In genomic region chr5:31947185-31947584, GRCm38 (mm10) we compare ENCODE assay signal across 11 mouse cellular contexts.
DNase-seq lines count a peak whose midpoint lies in the region; ATAC-seq lines count a peak whose summit lies in the region.
"Had no signal": no experiment of that assay in that cellular context is flagged by ENCODE, and none has a peak within 500 bp of the region (broad histone marks: within the 10 kb centered on the region; RNA-seq: fewer than 3 reads in every experiment).

No protein-coding gene starts in this region.

- H3K4me1 ChIP-seq in hindbrain, embryonic 10.5 days (replicated peaks), result no peaks in the 10 kb centered on the region
- no peaks in the 10 kb centered on the region for H3K4me1 ChIP-seq in hindbrain, embryonic 12.5 days
- H3K4me1 ChIP-seq: liver, embryonic 12.5 days had no signal

- no peaks in the 10 kb centered on the region for H3K36me3 ChIP-seq in hindbrain, embryonic 10.5 days
- no peaks in the 10 kb centered on the region for H3K36me3 ChIP-seq in hindbrain, embryonic 12.5 days
- H3K36me3 ChIP-seq: liver, embryonic 12.5 days had no signal

- no peak overlapping the region for H3K4me3 ChIP-seq in hindbrain, embryonic 10.5 days
- H3K4me3 ChIP-seq in hindbrain, embryonic 12.5 days, result no peak overlapping the region
- H3K4me3 ChIP-seq: liver, embryonic 12.5 days had no signal

- H3K27me3 ChIP-seq in hindbrain, embryonic 10.5 days (ENCODE audit: insufficient read depth, poor library complexity, severe bottlenecking), result no peaks in the 10 kb centered on the region
- H3K27me3 ChIP-seq in hindbrain, embryonic 12.5 days, result no peaks in the 10 kb centered on the region
- H3K27me3 ChIP-seq: liver, embryonic 12.5 days had no signal

- H3K4me2 ChIP-seq in hindbrain, embryonic 12.5 days (replicated peaks), result no peak overlapping the region
- H3K4me2 ChIP-seq: liver, embryonic 12.5 days had no signal

- no peak overlapping the region for H3K27ac ChIP-seq in hindbrain, embryonic 10.5 days
- H3K27ac ChIP-seq in hindbrain, embryonic 12.5 days, result no peak overlapping the region
- H3K27ac ChIP-seq: liver, embryonic 12.5 days had no signal

- no peak for ATAC-seq in hindbrain, embryonic 12.5 days (ENCODE audit: low FRiP score)
- ATAC-seq: forebrain, postnatal 0 days; liver, embryonic 12.5 days had no signal

- no peaks in the 10 kb centered on the region for H3K9me3 ChIP-seq in hindbrain, embryonic 10.5 days
- no peaks in the 10 kb centered on the region for H3K9me3 ChIP-seq in hindbrain, embryonic 12.5 days (replicated peaks)
- H3K9me3 ChIP-seq: liver, embryonic 12.5 days had no signal

- H3K9ac ChIP-seq in hindbrain, embryonic 12.5 days, result no peak overlapping the region
- H3K9ac ChIP-seq: forebrain, postnatal 0 days; liver, embryonic 12.5 days had no signal

- 75% methylated on average over 4 of the region's 4 CpGs for WGBS in hindbrain, embryonic 10.5 days
- 76% methylated on average over 4 of the region's 4 CpGs for WGBS in hindbrain, embryonic 12.5 days

- peak; percentile 18 for DNase-seq in hindbrain, embryonic 10.5 days (ENCODE audit: low spot score)
- peak; percentile 57 for DNase-seq in 3T3-L1 (ENCODE audit: low read depth, low spot score)
- DNase-seq in embryo, embryonic 9.5 days (ENCODE audit: extremely low spot score), result peak; percentile 8
- DNase-seq in heart, postnatal 4 days, result peak; percentile 16
- DNase-seq in adrenal gland, postnatal 14 days, result no peak
- no peak for DNase-seq in testis, postnatal 14 days (ENCODE audit: low spot score)
- DNase-seq in cerebellum, adult 8-10 months, result no peak
- DNase-seq: forebrain, postnatal 0 days; right cerebral cortex, postnatal 25 days had no signal

Comparison
In these comparisons a context has a peak if more than half of its experiments do, and no peak if none do; other contexts are left out.
1. DNase-seq: peak in hindbrain, embryonic 10.5 days (single experiment), 3T3-L1 (single experiment), embryo, embryonic 9.5 days (single experiment) and heart, postnatal 4 days (single experiment); none in adrenal gland, postnatal 14 days (single experiment), testis, postnatal 14 days (single experiment) and cerebellum, adult 8-10 months (single experiment).